Mouse (Mus musculus) embryonic facial prominence, embryonic 15.5 days (tissue): ENCODE results near the gene Mthfd1. TPM values are rescaled to one million over a fixed set of nuclear protein-coding genes. Genes with fewer than 3 reads are reported as not detected.
A peak's percentile ranks its signal among the peaks of the same experiment; 100 is the strongest.

Experiments used
- ATAC-seq: fragments of 200-750 bp; cut with Nextera tagmentation; 2 replicates; pipeline ENCODE4 v1.8.0; 2017; ENCODE audit warnings: low read depth, moderate TSS enrichment; ENCODE audit not compliant: insufficient number of reproducible peaks, low FRiP score, low TSS enrichment
- H3K27ac ChIP-seq: fragments of 300-500 bp; sonication (generic); replicated peaks from 2 replicates; pipeline ENCODE4 v1.5.1; 2015; ENCODE audit warnings: mild to moderate bottlenecking, inconsistent platforms
- H3K27me3 ChIP-seq: fragments of 300-500 bp; sonication (generic); 2 replicates; pipeline ENCODE4 v1.6.1; 2015; ENCODE audit warnings: inconsistent platforms
- H3K36me3 ChIP-seq: fragments of 300-500 bp; sonication (generic); 2 replicates; pipeline ENCODE4 v1.6.1; 2015; ENCODE audit warnings: mild to moderate bottlenecking, inconsistent platforms
- H3K4me1 ChIP-seq: fragments of 300-500 bp; sonication (generic); 2 replicates; pipeline ENCODE4 v1.6.1; 2015; ENCODE audit warnings: inconsistent platforms
- H3K4me2 ChIP-seq: fragments of 300-500 bp; sonication (generic); replicated peaks from 2 replicates; pipeline ENCODE4 v1.6.1; 2015; ENCODE audit warnings: mild to moderate bottlenecking, inconsistent platforms
- H3K4me3 ChIP-seq: fragments of 300-500 bp; sonication (generic); replicated peaks from 2 replicates; pipeline ENCODE4 v1.5.1; 2015; ENCODE audit warnings: mild to moderate bottlenecking, inconsistent platforms
- H3K9ac ChIP-seq: fragments of 300-500 bp; sonication (generic); 2 replicates; pipeline ENCODE4 v1.6.1; 2015; ENCODE audit warnings: inconsistent platforms
- H3K9me3 ChIP-seq: fragments of 300-500 bp; sonication (generic); replicated peaks from 2 replicates; pipeline ENCODE4 v1.6.1; 2016; ENCODE audit warnings: inconsistent platforms
- WGBS: fragments of 180-500 bp; shearing (Covaris S2); methylation state at CpG from one replicate; pipeline ENCODE4 v1.1.7; 2015; 5-methylcytosine and 5-hydroxymethylcytosine counted together
- polyA plus RNA-seq: library from polyadenylated mRNA; unstranded; fragments of >200 nt; fragmentation: Nextera tagmentation; extraction: Ambion mirVana; gene quantifications from 2 replicates; pipeline ENCODE4 v1.2.1, GENCODE M21; 2015

Mthfd1 gene
- polyA plus RNA-seq, 1 experiment from 2014 or later = 56.6 TPM

DNA sequence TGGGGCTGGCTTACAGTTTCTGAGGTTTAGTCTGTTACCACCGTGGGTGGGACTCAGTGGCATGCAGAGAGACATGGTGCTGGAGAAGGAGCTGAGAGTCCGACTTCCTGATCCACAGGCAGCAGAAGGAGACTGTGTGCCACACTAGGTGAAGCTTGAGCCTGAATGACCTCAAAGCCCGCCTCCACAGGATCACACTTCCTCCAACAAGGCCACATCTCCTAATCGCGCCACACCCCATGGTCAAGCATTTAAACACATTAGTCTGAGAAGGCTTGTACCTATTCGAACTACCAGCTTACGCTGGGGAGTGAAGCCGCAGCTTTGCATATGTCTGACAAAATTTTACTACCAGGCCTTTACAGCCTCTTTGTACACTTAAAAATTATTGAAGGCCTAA lies 50.0 kb downstream of the Mthfd1 start:
- no peak overlapping the region for H3K9ac ChIP-seq

GRCm38 (mm10) chr12:76306852-76307561 lies 51.9 kb downstream of the Mthfd1 start:
- no peak overlapping the region for H3K9ac ChIP-seq
- peaks cover 28% of the 10 kb centered on the region; the same call in 1 of the 2 replicates for H3K36me3 ChIP-seq
- H3K4me3 ChIP-seq = no peak overlapping the region
- no peak for ATAC-seq
- H3K27me3 ChIP-seq = no peaks in the 10 kb centered on the region
- no peaks in the 10 kb centered on the region for H3K9me3 ChIP-seq
- no peak overlapping the region for H3K4me2 ChIP-seq
- 84% methylated on average over 9 of the region's 9 CpGs for WGBS
- peaks cover 11% of the 10 kb centered on the region for H3K4me1 ChIP-seq
- peak overlapping the region; percentile 17; the same call in 1 of the 2 replicates for H3K27ac ChIP-seq

More for the DNA sequence above, 50.0 kb downstream of the Mthfd1 start:
- H3K36me3 ChIP-seq = peaks cover 28% of the 10 kb centered on the region; the same call in 1 of the 2 replicates
- no peak overlapping the region for H3K4me3 ChIP-seq
- H3K27ac ChIP-seq = no peak overlapping the region
- H3K27me3 ChIP-seq = no peaks in the 10 kb centered on the region
- no peak overlapping the region for H3K4me2 ChIP-seq
- ATAC-seq = no peak
- no peaks in the 10 kb centered on the region for H3K9me3 ChIP-seq
- peaks cover 11% of the 10 kb centered on the region for H3K4me1 ChIP-seq
- WGBS = 90% methylated on average over 8 of the region's 8 CpGs

GRCm38 (mm10) chr12:76307964-76308363 lies 52.9 kb downstream of the Mthfd1 start:
- 36% methylated on average over 9 of the region's 9 CpGs for WGBS
- 0 out of 2 replicates have a peak, but pooled peaks have one; percentile 20 for ATAC-seq
- H3K27me3 ChIP-seq = no peaks in the 10 kb centered on the region
- H3K9ac ChIP-seq = no peak overlapping the region
- 0 out of 2 replicates have a peak overlapping the region, but pooled peaks have one; percentile 7 for H3K27ac ChIP-seq
- H3K4me3 ChIP-seq = no peak overlapping the region
- H3K36me3 ChIP-seq = peaks cover 28% of the 10 kb centered on the region; the same call in 1 of the 2 replicates
- H3K4me1 ChIP-seq = peaks cover 11% of the 10 kb centered on the region
- H3K4me2 ChIP-seq = no peak overlapping the region
- no peaks in the 10 kb centered on the region for H3K9me3 ChIP-seq

DNA sequence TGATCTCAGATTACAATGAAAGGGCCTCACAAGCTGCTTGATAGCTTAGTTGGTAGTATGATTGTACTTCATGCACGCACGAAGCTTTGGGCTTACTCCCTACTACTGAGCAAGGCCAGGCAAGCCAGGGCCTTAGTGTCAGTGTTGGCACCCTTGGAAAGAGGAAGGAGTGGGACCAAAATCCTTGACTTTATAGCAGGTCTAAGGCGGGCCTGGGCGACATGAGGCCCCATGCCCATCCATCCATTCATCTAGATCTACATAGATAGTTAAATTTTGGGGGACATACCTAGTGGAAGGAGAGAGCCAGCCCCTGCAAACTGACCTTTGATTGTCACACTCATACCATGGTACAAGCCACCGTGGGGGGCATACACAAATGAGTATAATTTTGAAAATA lies 53.3 kb downstream of the Mthfd1 start:
- Histone ChIP-seq H3K4me1 (peaks cover 11% of the 10 kb centered on the region), H3K4me3 (no peak overlapping the region), H3K4me2 (no peak overlapping the region), H3K9me3 (no peaks in the 10 kb centered on the region), H3K36me3 (peaks cover 27% of the 10 kb centered on the region; the same call in 1 of the 2 replicates), H3K27ac (peak overlapping the region; percentile 39; the same call in 1 of the 2 replicates), H3K27me3 (no peaks in the 10 kb centered on the region), H3K9ac (no peak overlapping the region)
- WGBS = 84% methylated on average over 5 of the region's 5 CpGs
- no peak for ATAC-seq

- Histone ChIP-seq H3K9me3 (no peaks in the 10 kb centered on the region), H3K4me3 (no peak overlapping the region), H3K27me3 (no peaks in the 10 kb centered on the region), H3K4me2 (no peak overlapping the region), H3K9ac (no peak overlapping the region), H3K27ac (no peak overlapping the region), H3K4me1 (peaks cover 6% of the 10 kb centered on the region; the same call in 1 of the 2 replicates), H3K36me3 (peaks cover 30% of the 10 kb centered on the region)
- ATAC-seq = no peak
- 87% methylated on average over 6 of the region's 6 CpGs for WGBS
Measured at GRCm38 (mm10) chr12:76310007-76310406, 54.9 kb downstream of the Mthfd1 start.

GRCm38 (mm10) chr12:76310633-76311032 lies 55.5 kb downstream of the Mthfd1 start:
- H3K4me1 ChIP-seq = peaks cover 6% of the 10 kb centered on the region; the same call in 1 of the 2 replicates
- H3K4me2 ChIP-seq = no peak overlapping the region
- no peak for ATAC-seq
- H3K36me3 ChIP-seq = peaks cover 35% of the 10 kb centered on the region
- H3K9me3 ChIP-seq = no peaks in the 10 kb centered on the region
- 71% methylated on average over 6 of the region's 6 CpGs for WGBS
- H3K9ac ChIP-seq = no peak overlapping the region
- no peak overlapping the region for H3K27ac ChIP-seq
- no peak overlapping the region for H3K4me3 ChIP-seq
- no peaks in the 10 kb centered on the region for H3K27me3 ChIP-seq

GRCm38 (mm10) chr12:76311227-76311626 lies 56.1 kb downstream of the Mthfd1 start:
- ATAC-seq = no peak
- Histone ChIP-seq H3K4me3 (no peak overlapping the region), H3K9me3 (no peaks in the 10 kb centered on the region), H3K9ac (no peak overlapping the region), H3K27me3 (no peaks in the 10 kb centered on the region), H3K4me1 (peaks cover 6% of the 10 kb centered on the region; the same call in 1 of the 2 replicates), H3K36me3 (peaks cover 35% of the 10 kb centered on the region), H3K27ac (no peak overlapping the region), H3K4me2 (no peak overlapping the region)
- WGBS = 91% methylated on average over 9 of the region's 9 CpGs

GRCm38 (mm10) chr12:76311951-76312350 lies 56.9 kb downstream of the Mthfd1 start:
- Histone ChIP-seq H3K27ac (no peak overlapping the region), H3K4me1 (0 out of 2 replicates have a peak, but pooled peaks cover under 1% of the 10 kb centered on the region), H3K4me3 (no peak overlapping the region), H3K9ac (no peak overlapping the region), H3K27me3 (no peaks in the 10 kb centered on the region), H3K4me2 (no peak overlapping the region), H3K9me3 (no peaks in the 10 kb centered on the region), H3K36me3 (peaks cover 33% of the 10 kb centered on the region)
- no peak for ATAC-seq
- WGBS = 92% methylated on average over 8 of the region's 8 CpGs

DNA sequence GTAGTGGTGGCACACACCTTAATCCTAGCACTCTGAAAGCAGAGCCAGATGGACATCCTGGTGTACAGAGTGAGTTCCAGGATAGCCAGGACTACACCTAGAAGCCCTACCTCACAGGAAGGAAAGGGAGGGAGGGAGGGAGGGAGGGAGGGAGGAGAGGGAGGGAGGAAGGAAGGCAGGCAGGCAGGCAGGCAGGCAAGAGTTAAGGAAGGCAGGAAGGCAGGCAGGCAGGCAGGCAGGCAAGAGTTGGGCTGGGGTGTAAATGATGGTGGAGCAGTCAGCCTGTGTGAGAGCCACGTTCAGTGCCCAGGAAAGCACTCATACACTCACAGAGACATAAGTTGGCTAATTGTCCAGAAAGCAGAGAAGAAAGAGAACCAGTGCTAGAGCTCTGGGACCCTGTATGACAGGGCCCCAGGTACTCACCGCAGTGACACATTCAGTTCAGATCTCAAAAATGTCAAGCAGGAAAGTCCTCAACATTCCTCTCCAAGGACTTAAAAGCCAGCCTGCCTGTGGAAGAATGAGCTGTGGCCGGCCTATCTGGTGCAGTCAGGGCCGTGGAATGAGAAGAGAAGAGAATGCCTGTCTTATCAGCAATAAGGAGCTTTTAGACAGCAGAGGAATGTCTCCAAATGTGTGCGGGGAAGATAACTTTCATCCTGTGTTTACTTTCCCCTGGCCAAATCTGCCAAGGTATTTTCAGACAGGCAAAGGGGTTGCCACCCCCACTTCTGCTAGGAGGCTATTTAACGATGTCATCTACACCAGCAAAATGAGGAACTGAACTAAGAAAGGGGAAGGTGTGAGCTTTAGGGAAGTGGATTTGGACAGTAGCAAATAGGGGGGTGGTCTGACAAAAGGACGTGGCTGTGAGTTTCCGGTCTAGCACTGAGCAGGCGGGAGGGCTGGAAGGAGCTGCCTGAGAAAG lies 63.4 kb downstream of the Mthfd1 start:
- no peak for ATAC-seq
- Histone ChIP-seq H3K9me3 (no peaks in the 10 kb centered on the region), H3K27me3 (no peaks in the 10 kb centered on the region), H3K9ac (no peak overlapping the region), H3K4me3 (no peak overlapping the region), H3K27ac (no peak overlapping the region), H3K4me2 (no peak overlapping the region), H3K36me3 (peaks cover 52% of the 10 kb centered on the region), H3K4me1 (no peaks in the 10 kb centered on the region)
- 71% methylated on average over 9 of the region's 9 CpGs for WGBS

GRCm38 (mm10) chr12:76324679-76325431 lies 69.8 kb downstream of the Mthfd1 start, which contains the start of gene Akap5:
TSS of gene Akap5 (plus strand) at chr12:76324891.
- H3K27ac ChIP-seq = no peak within 1 kb of the TSS
- 1% methylated on average over 53 of the region's 53 CpGs for WGBS
- peak within 1 kb of the TSS; percentile 97 for H3K4me2 ChIP-seq
- H3K9ac ChIP-seq = peak within 1 kb of the TSS; percentile 37
- H3K9me3 ChIP-seq = no peaks in the 10 kb centered on the region
- H3K36me3 ChIP-seq = peaks cover 17% of the 10 kb centered on the region; the same call in 1 of the 2 replicates
- no peaks in the 10 kb centered on the region for H3K27me3 ChIP-seq
- H3K4me3 ChIP-seq = peak within 1 kb of the TSS; percentile 60
- peak; percentile 93 for ATAC-seq
- H3K4me1 ChIP-seq = 0 out of 2 replicates have a peak, but pooled peaks cover 14% of the 10 kb centered on the region
